Mouse (Mus musculus) common myeloid progenitor, adult 5-6 weeks (primary cell): ENCODE measurements at regions not wholly inside any gene's neighbourhood (a gene's known extent, or its start where the extent isn't known, plus 50 kb on each side); places are given as distances from the start of the nearest gene placed in this dataset.
"Not testable (repeated sequence)": the region's sequence is repeated elsewhere in the genome, so short reads cannot be mapped to it uniquely, and the experiment has no call there.

ENCODE experiments used
- ATAC-seq: replicated peaks from 2 replicates; pipeline ENCODE4 v1.8.0; 2016; ENCODE audit warnings: low read depth, mild to moderate bottlenecking, moderate TSS enrichment, inconsistent platforms; ENCODE audit not compliant: poor library complexity, severe bottlenecking

GRCm38 (mm10) chr5:52023212-52023611 is 167.1 kb downstream of the Dhx15 start:
- ATAC-seq, result no peak

GRCm38 (mm10) chr5:52016992-52017391 is 173.3 kb downstream of the Dhx15 start:
- ATAC-seq, result peak; percentile 74

GRCm38 (mm10) chr5:52015786-52016185 is 174.5 kb downstream of the Dhx15 start:
- no peak for ATAC-seq

GRCm38 (mm10) chr5:52010426-52010825 is 179.9 kb downstream of the Dhx15 start:
- no peak for ATAC-seq

GRCm38 (mm10) chr5:52008942-52009341 is 181.4 kb downstream of the Dhx15 start:
- peak; percentile 87 for ATAC-seq

GRCm38 (mm10) chr5:52006843-52007242 is 183.5 kb downstream of the Dhx15 start:
- ATAC-seq, result peak; percentile 55

- no peak for ATAC-seq
Observed at GRCm38 (mm10) chr5:51990847-51991610, 199.3 kb downstream of the Dhx15 start.

- ATAC-seq, result no peak
Observed at GRCm38 (mm10) chr5:51989396-51989795, 200.9 kb downstream of the Dhx15 start.

- ATAC-seq, result peak; percentile 45; the same call in 1 of the 2 replicates
Observed at GRCm38 (mm10) chr5:51988913-51989312, 201.4 kb downstream of the Dhx15 start.

GRCm38 (mm10) chr5:51984966-51985365 is 205.3 kb downstream of the Dhx15 start:
- ATAC-seq, result no peak

GRCm38 (mm10) chr5:51982780-51983179 is 207.5 kb downstream of the Dhx15 start:
- ATAC-seq, result no peak

GRCm38 (mm10) chr5:51980901-51981300 is 209.4 kb downstream of the Dhx15 start:
- no peak for ATAC-seq

GRCm38 (mm10) chr5:51952499-51952898 is 237.8 kb downstream of the Dhx15 start:
- peak; percentile 18; the same call in 1 of the 2 replicates for ATAC-seq

GRCm38 (mm10) chr5:51949996-51950395 is 240.3 kb downstream of the Dhx15 start:
- ATAC-seq, result no peak

GRCm38 (mm10) chr5:51946062-51946461 is 244.3 kb downstream of the Dhx15 start:
- ATAC-seq, result no peak

GRCm38 (mm10) chr5:51941925-51942291 is 248.4 kb downstream of the Dhx15 start:
- not testable (repeated sequence) for ATAC-seq

- peak; percentile 97 for ATAC-seq
Observed at GRCm38 (mm10) chr5:51941255-51941924, 248.9 kb downstream of the Dhx15 start.

- ATAC-seq, result no peak
Observed at GRCm38 (mm10) chr5:51938845-51939244, 251.5 kb downstream of the Dhx15 start.

- no peak for ATAC-seq
Observed at GRCm38 (mm10) chr5:51937320-51937719, 253.0 kb downstream of the Dhx15 start.

- ATAC-seq, result no peak
Observed at GRCm38 (mm10) chr5:51935391-51936354, 254.6 kb downstream of the Dhx15 start.
